Mouse (Mus musculus) left cerebral cortex, adult 2 months (tissue): ENCODE measurements at regions not wholly inside any gene's neighbourhood (a gene's known extent, or its start where the extent isn't known, plus 50 kb on each side); places are given as distances from the start of the nearest gene placed in this dataset.
"Not testable (repeated sequence)": the region's sequence is repeated elsewhere in the genome, so short reads cannot be mapped to it uniquely, and the experiment has no call there.

ENCODE experiments used
- DNase-seq, 2 experiments: peaks; one replicate each; pipeline ENCODE4 v3.0.0; 2021 to 2022; ENCODE audit warnings: low spot score in 2 of 2, mixed read lengths in 1 of 2; ENCODE audit errors: extremely low spot score in 1 of 2
- H3K27ac ChIP-seq: fragments of 200-600 bp; 2 replicates; pipeline ENCODE4 v1.8.1; 2022
- H3K4me3 ChIP-seq: fragments of 200-600 bp; 2 replicates; pipeline ENCODE4 v1.8.1; 2022
- CTCF ChIP-seq: fragments of 200-600 bp; IDR thresholded peaks from 2 replicates; pipeline ENCODE4 v1.8.1; 2022; ENCODE audit warnings: antibody characterized with exemption, mild to moderate bottlenecking, moderate library complexity
- intact Hi-C: fragments of 180-260 bp; cut with DNase I; formaldehyde crosslinking; loops from one replicate; pipeline ENCODE4 v1.15.1; 2025

DNA sequence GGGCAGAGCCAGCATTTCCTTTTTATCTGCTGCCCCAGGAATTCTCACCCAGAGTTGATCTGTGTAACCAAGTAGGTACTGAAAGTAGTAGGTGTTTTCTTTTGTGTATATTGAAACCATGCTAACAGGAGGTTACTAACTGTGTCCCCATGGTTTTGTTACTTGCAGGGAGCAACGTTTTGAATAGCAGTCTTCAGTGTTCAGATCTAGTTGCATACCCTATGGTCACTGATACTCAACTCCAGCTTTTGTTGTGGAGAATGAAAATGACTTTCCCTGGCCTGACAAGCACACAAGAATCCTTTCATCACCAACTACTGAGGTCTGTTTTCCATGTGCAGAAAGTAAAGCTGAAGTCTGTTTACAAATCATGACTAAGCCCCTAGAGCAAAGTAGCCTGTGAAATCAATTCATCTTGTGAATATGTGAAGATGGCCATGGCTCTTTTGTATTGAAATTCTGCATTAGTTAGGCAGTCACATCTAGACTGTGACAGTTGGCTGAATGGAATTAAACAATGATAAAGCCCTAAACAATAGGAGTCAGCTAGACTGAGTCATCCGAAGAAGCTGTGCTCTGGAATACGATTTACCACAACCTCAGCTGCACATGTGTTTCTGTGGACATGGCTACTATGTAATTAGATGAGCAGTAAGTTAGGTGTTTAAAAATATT is 179.5 kb upstream of the Vrk2 start:
- no peak for TF ChIP-seq CTCF
- intact Hi-C loops: loop anchor here (5.0 kb wide), 1 partner anchor 166 kb away; no protein-coding TSS in a partner anchor
- Histone ChIP-seq H3K27ac (no peak overlapping the region), H3K4me3 (no peak overlapping the region)
- DNase-seq: no peak

DNA sequence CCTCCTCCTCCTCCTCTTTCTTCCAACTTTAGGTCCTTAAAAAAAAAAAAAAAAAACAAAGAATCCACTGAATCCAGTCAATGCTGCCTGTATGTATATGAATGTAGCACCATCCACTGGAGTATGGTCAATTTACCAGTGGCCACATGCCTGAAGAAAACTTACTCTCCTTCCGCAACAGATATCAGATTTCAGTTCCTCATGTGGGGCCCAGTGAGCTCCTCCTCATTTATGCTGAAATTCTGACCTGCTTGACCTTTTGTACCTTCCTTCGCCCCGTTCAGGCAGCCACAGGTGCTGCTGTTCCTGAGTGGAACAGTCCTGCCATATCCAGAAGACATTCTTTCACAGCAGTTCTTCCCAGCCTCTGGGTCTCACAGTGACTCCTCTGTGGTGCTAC is 161.8 kb upstream of the Vrk2 start:
- Histone ChIP-seq H3K27ac (no peak overlapping the region), H3K4me3 (no peak overlapping the region)
- intact Hi-C loops: no loop called here
- no peak for TF ChIP-seq CTCF
- no peak for DNase-seq

DNA sequence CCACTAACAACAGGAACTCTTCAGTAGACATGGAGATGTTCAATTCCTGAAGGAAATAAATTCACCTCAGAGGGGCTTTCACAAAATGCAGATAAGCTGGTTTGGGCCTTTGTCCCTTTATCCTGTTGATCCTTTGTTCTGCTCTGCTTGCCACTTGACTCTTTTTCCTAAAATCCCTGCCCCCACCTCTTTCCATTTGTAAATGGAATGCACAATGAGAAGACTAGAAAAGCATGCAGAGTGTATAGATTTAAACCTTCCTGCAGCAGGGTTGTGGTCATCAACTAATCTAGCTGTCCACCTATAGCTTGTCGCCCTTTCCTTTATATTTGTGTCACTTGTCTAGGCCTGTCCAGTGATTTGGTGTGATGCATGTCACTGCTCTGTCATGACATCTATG is 159.8 kb upstream of the Vrk2 start:
- DNase-seq: no peak
- intact Hi-C loops: no loop called here
- no peak overlapping the region for H3K27ac ChIP-seq
- no peak overlapping the region for H3K4me3 ChIP-seq
- no peak for TF ChIP-seq CTCF

DNA sequence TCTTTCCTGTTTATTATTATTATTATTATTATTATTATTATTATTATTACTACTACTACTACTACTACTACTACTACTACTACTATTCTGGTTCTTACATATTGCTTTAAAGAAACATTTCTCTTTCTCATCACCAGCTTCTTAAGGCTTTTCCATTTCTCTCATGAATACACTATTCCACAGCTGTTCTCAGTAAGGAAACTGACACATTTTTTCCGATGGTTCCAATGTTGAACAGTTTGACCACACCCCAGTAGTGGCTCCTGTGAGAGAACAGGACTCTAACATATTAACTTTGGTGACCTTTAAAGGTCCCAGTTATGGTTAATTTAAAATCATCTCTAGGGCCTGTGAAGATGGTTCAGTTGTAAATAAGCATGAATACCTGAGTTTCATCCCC is 148.4 kb upstream of the Vrk2 start:
- intact Hi-C loops: no loop called here
- no peak for DNase-seq
- Histone ChIP-seq H3K4me3 (no peak overlapping the region), H3K27ac (no peak overlapping the region)
- no peak for TF ChIP-seq CTCF

DNA sequence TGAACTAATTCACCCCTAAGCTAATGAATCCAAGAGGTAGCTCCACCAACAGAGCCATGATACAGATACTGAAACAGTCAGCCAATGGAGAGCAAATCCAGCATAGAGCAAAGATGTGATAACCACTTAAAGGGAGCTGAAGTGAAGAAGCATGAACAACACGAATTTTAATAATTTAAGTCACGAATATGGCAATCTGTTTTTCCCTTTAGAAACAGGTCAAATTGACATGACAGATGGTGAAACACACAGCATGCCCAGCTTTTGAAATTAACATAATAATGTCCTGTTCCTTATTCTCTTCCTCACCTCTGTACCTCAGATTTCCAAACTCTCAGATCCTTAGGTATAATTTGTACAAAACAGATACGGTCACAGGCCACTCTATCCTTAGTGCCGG is 145.9 kb upstream of the Vrk2 start:
- no peak for DNase-seq
- H3K27ac ChIP-seq: no peak overlapping the region
- intact Hi-C loops: no loop called here
- no peak overlapping the region for H3K4me3 ChIP-seq
- no peak for TF ChIP-seq CTCF

DNA sequence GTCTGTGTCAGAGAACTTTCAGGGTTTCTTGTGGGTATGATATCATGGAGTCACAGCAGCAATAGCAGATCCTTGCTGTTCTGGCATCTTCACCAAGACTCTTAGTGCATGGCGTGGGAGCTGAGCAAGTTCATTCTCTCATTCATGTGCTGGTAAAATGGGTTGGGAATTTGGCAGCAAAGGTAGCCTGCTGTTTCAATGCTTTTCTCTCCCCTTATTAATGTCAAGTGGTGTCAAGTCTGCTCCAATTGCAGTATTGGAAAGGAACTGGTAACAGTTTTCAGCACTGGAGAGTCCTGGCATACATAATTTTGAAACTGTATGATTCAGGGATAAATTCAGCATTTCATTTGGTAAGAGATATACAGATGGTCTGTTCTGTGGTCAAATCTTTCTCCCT is 133.2 kb upstream of the Vrk2 start:
- no peak for DNase-seq
- Histone ChIP-seq H3K4me3 (no peak overlapping the region), H3K27ac (no peak overlapping the region)
- no peak for TF ChIP-seq CTCF
- intact Hi-C loops: no loop called here

DNA sequence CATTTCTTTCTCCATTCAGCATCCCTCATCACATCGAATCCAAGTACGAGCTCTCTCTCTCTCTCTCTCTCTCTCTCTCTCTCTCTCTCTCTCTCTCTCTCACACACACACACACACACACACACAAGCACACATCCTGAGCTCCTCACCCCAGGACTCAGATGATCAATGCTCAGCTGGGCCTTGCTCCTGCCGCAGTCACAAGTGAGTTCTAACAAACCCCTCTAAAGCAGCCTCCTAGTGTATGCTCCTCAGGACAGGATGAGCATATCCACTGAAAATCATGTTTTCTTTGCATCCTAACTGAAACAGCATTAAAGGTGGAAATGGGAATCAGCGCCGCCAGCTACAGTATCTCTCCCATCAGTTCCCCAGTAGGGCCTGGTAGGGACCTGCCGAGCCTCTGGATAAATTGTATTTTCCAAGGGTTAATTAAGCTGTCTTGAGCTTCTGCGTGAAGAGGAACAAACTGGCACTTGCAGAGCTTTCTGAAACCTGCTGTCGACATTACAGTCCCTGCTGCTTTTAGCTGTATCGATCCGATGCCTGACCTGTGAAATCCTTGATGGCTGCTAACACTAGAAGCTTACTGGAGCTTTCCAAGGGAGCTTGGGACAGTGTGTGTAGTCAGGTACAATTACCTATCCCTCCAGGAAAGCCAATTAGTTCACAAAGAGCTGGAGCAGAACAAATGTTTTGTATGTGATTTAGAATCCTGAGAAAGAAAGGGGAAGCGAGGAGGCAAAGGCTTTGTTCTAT is 131.3 kb upstream of the Vrk2 start:
- H3K27ac ChIP-seq: no peak overlapping the region
- no peak overlapping the region for H3K4me3 ChIP-seq
- intact Hi-C loops: no loop called here
- TF ChIP-seq CTCF: no peak
- DNase-seq: no peak

DNA sequence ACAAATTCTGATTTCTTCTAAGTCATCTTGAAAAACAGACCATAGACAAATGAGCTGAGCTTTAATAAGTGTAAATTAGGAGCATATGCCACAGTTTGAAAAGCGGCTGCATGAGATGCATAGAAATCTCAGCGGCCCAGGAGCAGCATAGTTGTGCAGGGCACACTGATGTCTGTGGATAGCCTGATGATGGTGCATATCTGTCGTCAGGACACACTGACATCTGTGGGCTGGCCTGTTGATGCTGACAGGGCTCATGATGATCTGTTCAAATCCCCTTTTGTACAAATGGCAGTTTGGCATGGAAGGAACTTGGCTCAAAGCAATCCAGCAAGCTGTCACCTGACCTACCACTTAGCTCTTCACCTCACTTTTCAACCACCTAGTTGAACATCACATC is 128.5 kb upstream of the Vrk2 start:
- TF ChIP-seq CTCF: no peak
- Histone ChIP-seq H3K4me3 (no peak overlapping the region), H3K27ac (no peak overlapping the region)
- DNase-seq: no peak
- intact Hi-C loops: no loop called here

DNA sequence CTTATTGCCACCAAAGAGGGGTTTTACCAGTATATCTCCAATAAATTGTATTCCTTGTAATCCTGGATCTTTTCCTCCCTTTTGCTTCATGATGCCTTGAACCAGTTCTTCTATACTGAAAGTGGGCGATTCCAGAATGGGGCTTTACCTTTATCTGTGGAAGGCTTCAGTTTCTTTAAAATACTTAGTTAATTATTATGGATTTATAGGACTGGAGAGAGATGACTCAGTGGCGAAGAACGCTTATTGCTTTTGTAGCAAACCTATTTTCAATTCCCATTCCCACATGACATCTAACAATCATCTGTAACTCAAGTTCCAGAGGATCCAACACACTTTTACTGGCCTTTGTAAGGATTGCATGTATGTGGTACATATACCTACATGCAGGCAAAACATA is 127.4 kb upstream of the Vrk2 start:
- intact Hi-C loops: no loop called here
- no peak overlapping the region for H3K4me3 ChIP-seq
- no peak for TF ChIP-seq CTCF
- no peak for DNase-seq
- no peak overlapping the region for H3K27ac ChIP-seq

DNA sequence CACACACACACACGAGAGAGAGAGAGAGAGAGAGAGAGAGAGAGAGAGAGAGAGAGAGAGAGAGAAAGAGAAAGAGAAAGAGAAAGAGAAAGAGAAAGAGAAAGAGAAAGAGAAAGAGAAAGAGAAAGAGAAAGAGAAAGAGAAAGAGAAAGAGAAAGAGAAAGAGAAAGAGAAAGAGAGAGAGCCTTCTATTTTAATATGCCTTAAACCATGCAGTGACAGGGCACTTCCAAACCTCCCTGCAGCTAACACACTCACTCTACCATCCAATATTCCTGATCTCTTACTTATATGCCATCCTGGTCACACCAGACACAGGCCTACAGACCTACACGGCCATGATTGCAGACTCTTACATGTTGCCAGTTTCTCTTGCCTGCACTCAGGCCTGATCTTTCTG is 117.4 kb upstream of the Vrk2 start:
- DNase-seq, intact Hi-C loops, H3K4me3 ChIP-seq, H3K27ac ChIP-seq: not testable (repeated sequence)

DNA sequence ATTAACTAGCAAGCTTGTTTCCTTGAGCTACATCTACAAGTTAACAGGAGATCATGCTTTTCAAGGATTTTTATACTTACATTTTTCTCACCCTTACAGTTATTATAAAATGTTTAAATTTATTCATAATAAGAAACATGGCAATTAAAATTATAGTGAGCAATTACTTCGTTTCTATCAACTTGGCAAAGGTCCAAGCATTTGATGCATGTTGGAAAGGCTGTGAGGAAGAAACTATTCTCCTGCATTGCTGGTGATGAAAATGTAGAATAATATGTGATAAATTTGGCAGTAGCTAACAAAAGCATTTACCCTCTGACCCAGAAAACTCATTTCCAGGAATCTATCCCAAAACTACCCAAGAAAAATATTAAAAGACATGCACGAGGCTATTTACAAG is 114.8 kb upstream of the Vrk2 start:
- intact Hi-C loops: no loop called here
- Histone ChIP-seq H3K27ac (no peak overlapping the region), H3K4me3 (no peak overlapping the region)
- no peak for DNase-seq
- no peak for TF ChIP-seq CTCF

DNA sequence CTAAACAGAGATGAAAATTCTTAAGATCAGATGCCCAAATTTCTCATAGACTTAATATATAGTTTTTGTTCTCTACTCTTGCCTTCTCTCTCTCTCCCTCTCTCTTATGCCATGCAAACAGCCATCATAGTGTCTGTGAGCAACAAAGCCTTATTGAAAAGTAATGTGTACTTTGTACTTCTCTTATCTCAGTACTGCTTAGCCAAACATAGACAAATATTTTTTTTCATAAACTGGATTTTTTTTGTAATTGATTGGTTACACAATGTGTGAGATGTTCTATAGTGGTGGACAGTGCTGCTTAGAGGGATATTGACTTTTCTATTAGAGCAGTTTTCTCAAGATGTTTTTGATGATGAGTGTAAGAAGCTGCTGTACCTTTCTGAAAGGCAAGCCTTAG is 90.1 kb upstream of the Vrk2 start:
- no peak overlapping the region for H3K27ac ChIP-seq
- H3K4me3 ChIP-seq: no peak overlapping the region
- intact Hi-C loops: no loop called here
- TF ChIP-seq CTCF: no peak
- no peak for DNase-seq

DNA sequence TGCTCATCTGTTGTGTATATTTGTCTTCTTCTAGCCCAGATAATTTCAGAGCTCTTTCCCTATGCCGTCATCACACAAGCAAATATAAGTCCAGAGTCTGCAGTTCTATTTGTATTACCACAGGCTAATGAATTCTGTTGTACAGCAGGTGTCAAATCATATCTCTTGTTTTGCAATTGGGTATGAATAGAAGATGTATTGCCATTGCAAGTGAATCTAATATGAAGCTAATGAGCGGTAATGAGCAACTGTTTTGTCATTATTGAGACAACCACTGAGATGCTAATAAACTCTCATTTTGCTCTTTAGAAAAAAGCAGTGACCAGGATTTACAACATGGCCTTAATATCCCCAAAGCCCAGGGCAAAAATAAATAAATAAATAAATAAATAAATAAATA is 73.5 kb upstream of the Vrk2 start:
- intact Hi-C loops: no loop called here
- TF ChIP-seq CTCF: no peak
- Histone ChIP-seq H3K4me3 (no peak overlapping the region), H3K27ac (no peak overlapping the region)
- DNase-seq: no peak
